Mouse (Mus musculus) lung, embryonic 16.5 days (tissue): Measurements from ENCODE around the gene Med13l. TPM values are rescaled to one million over a fixed set of nuclear protein-coding genes. Genes with fewer than 3 reads are reported as not detected.

Experiments
- ATAC-seq: fragments of 200-750 bp; cut with Nextera tagmentation; 2 replicates; pipeline ENCODE4 v1.8.0; 2017; ENCODE audit warnings: low read depth, mild to moderate bottlenecking, moderate library complexity
- H3K27ac ChIP-seq: fragments of 300-500 bp; sonication (generic); 2 replicates; pipeline ENCODE4 v1.5.1; 2014; ENCODE audit warnings: mild to moderate bottlenecking, control low read depth, low read length
- H3K27me3 ChIP-seq: fragments of 300-500 bp; sonication (generic); 2 replicates; pipeline ENCODE4 v1.6.1; 2014; ENCODE audit warnings: low read depth, low read length, mixed read lengths; ENCODE audit not compliant: control insufficient read depth, insufficient read depth
- H3K36me3 ChIP-seq: fragments of 300-500 bp; sonication (generic); 2 replicates; pipeline ENCODE4 v1.6.1; 2014; ENCODE audit warnings: low read length; ENCODE audit not compliant: control insufficient read depth, insufficient read depth
- H3K4me1 ChIP-seq: fragments of 300-500 bp; sonication (generic); replicated peaks from 2 replicates; pipeline ENCODE4 v1.6.1; 2014; ENCODE audit warnings: low read length, mixed read lengths; ENCODE audit not compliant: control insufficient read depth, insufficient read depth
- H3K4me2 ChIP-seq: fragments of 300-500 bp; sonication (generic); 2 replicates; pipeline ENCODE4 v1.6.1; 2014; ENCODE audit warnings: low read depth, low read length, control low read depth
- H3K4me3 ChIP-seq: fragments of 300-500 bp; sonication (generic); 2 replicates; pipeline ENCODE4 v1.5.1; 2014; ENCODE audit warnings: mild to moderate bottlenecking, low read length, control low read depth
- H3K9ac ChIP-seq: fragments of 300-500 bp; sonication (generic); 2 replicates; pipeline ENCODE4 v1.6.1; 2014; ENCODE audit warnings: low read length, control low read depth
- H3K9me3 ChIP-seq: fragments of 300-500 bp; sonication (generic); 2 replicates; pipeline ENCODE4 v1.6.1; 2016; ENCODE audit warnings: low read length; ENCODE audit not compliant: control insufficient read depth
- WGBS: fragments of 180-500 bp; shearing (Covaris S2); extraction: QIAGEN DNeasy Blood & Tissue Kit; methylation state at CpG from one replicate; pipeline ENCODE4 v1.1.7; 2014; 5-methylcytosine and 5-hydroxymethylcytosine counted together
- polyA plus RNA-seq: library from polyadenylated mRNA; unstranded; fragments of >200 nt; fragmentation: Nextera tagmentation; extraction: Ambion mirVana; gene quantifications from 2 replicates; pipeline ENCODE4 v1.2.1, GENCODE M21; 2015

Gene Med13l
- polyA plus RNA-seq, 1 experiment from 2014 or later, result 9.5 TPM

DNA sequence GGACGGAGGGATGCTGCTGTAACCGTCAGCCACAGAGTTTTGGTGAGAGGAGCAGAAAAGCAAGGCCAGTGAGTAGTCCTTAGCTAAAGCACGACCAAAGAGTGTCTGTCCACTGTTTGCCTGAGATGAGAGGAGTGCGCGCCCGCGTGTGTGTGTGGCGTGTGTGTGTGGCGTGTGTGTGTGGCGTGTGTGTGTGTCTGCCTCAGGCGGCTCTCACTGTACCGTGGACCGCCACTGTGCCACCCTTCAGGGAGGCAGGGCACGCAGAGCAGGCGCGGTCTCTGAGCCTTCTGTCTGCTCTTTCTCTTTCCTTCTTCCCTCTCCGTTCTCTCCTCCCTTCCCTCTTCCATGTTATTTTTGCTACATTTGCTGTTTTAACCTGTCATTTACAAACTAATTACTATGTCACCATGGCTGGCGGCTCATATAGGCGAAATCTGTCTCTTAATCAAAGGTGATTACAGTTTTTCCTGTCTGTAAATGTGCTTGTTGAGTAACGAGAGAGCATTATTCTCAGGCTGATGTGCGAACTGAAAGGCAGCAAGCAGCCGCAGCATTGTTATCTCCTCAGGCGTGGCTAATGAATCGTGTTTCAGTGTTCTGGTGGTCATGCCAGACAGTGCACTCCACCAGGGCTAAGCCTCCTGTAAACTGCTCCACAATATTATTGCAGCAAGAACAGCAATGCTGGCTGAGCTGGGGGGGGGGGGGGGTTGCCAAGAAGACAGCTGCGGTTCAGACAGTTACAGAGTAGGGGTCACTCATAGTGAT is 106.1 kb downstream of the Med13l start:
- H3K9me3 ChIP-seq, result no peaks in the 10 kb centered on the region
- 65% methylated on average over 25 of the region's 25 CpGs for WGBS
- H3K27me3 ChIP-seq, result no peaks in the 10 kb centered on the region
- H3K4me1 ChIP-seq, result peaks cover 9% of the 10 kb centered on the region; the same call in 1 of the 2 replicates
- H3K36me3 ChIP-seq, result no peaks in the 10 kb centered on the region
- ATAC-seq, result peak; percentile 48; the same call in 1 of the 2 replicates
- no peak overlapping the region for H3K27ac ChIP-seq
- no peak overlapping the region for H3K9ac ChIP-seq
- no peak overlapping the region for H3K4me2 ChIP-seq
- no peak overlapping the region for H3K4me3 ChIP-seq

- Histone ChIP-seq H3K9ac (no peak overlapping the region), H3K4me1 (peaks cover 9% of the 10 kb centered on the region; the same call in 1 of the 2 replicates), H3K36me3 (no peaks in the 10 kb centered on the region), H3K27me3 (no peaks in the 10 kb centered on the region), H3K4me3 (no peak overlapping the region), H3K4me2 (no peak overlapping the region), H3K27ac (no peak overlapping the region), H3K9me3 (no peaks in the 10 kb centered on the region)
- no peak for ATAC-seq
- 69% methylated on average over 7 of the region's 7 CpGs for WGBS
Measured at GRCm38 (mm10) chr5:118667863-118668262, 107.4 kb downstream of the Med13l start.

- H3K4me2 ChIP-seq, result no peak overlapping the region
- H3K36me3 ChIP-seq, result no peaks in the 10 kb centered on the region
- no peak for ATAC-seq
- WGBS, result 19% methylated on average over 2 of the region's 2 CpGs
- H3K27me3 ChIP-seq, result no peaks in the 10 kb centered on the region
- no peaks in the 10 kb centered on the region for H3K9me3 ChIP-seq
- peaks cover 8% of the 10 kb centered on the region; the same call in 1 of the 2 replicates for H3K4me1 ChIP-seq
- H3K27ac ChIP-seq, result no peak overlapping the region
- no peak overlapping the region for H3K9ac ChIP-seq
- H3K4me3 ChIP-seq, result no peak overlapping the region
Measured at GRCm38 (mm10) chr5:118668931-118669330, 108.5 kb downstream of the Med13l start.

DNA sequence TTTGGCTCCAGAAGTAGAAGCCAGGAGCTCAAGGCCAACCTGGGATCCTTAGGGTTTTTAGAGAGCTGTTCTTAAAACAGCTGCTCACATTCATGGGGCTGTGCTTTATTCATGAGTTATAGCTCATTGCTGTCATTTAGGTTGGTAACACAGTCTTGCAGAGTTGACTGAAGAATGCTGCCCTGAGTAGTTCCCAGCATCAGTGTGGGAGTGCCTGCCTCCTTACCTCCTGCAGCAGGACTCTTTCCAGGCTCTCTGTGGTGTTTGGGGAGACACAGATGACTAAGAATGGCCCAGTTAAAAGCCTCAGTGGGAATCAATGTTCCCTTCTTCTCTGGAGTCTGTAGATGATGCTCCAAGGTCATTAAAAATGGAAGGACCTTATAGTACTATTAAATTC is 111.6 kb downstream of the Med13l start:
- H3K4me1 ChIP-seq, result peaks cover 10% of the 10 kb centered on the region
- H3K4me2 ChIP-seq, result no peak overlapping the region
- no peak for ATAC-seq
- no peak overlapping the region for H3K4me3 ChIP-seq
- H3K27ac ChIP-seq, result no peak overlapping the region
- no peaks in the 10 kb centered on the region for H3K36me3 ChIP-seq
- no peaks in the 10 kb centered on the region for H3K27me3 ChIP-seq
- H3K9me3 ChIP-seq, result no peaks in the 10 kb centered on the region
- H3K9ac ChIP-seq, result no peak overlapping the region

DNA sequence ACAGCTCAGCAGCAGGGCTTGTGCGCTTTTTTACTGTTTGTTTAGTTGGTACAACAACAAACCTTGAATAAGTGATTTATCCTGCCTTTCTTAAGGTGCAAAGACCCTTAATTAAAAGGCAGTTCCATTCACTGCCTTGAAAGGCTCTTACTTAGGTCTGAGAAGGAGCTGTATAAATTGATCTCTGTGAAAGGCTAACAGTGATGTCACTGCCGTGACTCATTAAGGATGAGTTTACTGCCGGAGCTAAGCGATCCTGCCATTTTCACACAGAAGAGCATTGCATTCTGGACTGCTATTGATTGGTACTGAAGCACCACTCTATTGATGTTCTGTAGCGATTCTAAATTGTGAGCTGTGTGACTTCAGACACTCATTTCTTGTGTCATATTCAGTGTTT is 113.4 kb downstream of the Med13l start:
- no peak overlapping the region for H3K27ac ChIP-seq
- WGBS, result 60% methylated on average over 5 of the region's 5 CpGs
- H3K27me3 ChIP-seq, result no peaks in the 10 kb centered on the region
- H3K9me3 ChIP-seq, result no peaks in the 10 kb centered on the region
- H3K9ac ChIP-seq, result no peak overlapping the region
- peaks cover 10% of the 10 kb centered on the region for H3K4me1 ChIP-seq
- ATAC-seq, result no peak
- H3K4me3 ChIP-seq, result no peak overlapping the region
- H3K4me2 ChIP-seq, result no peak overlapping the region
- H3K36me3 ChIP-seq, result no peaks in the 10 kb centered on the region

- Histone ChIP-seq H3K4me1 (peaks cover 10% of the 10 kb centered on the region), H3K9me3 (no peaks in the 10 kb centered on the region), H3K4me3 (no peak overlapping the region), H3K4me2 (no peak overlapping the region), H3K36me3 (no peaks in the 10 kb centered on the region), H3K27me3 (no peaks in the 10 kb centered on the region), H3K9ac (no peak overlapping the region), H3K27ac (no peak overlapping the region)
- WGBS, result 33% methylated on average over 3 of the region's 3 CpGs
- no peak for ATAC-seq
Measured at GRCm38 (mm10) chr5:118674321-118674720, 113.8 kb downstream of the Med13l start.

- H3K27me3 ChIP-seq, result no peaks in the 10 kb centered on the region
- ATAC-seq, result no peak
- H3K9ac ChIP-seq, result no peak overlapping the region
- 42% methylated on average over 3 of the region's 3 CpGs for WGBS
- no peak overlapping the region for H3K4me3 ChIP-seq
- no peak overlapping the region for H3K27ac ChIP-seq
- H3K9me3 ChIP-seq, result no peaks in the 10 kb centered on the region
- H3K4me1 ChIP-seq, result peaks cover 10% of the 10 kb centered on the region
- no peaks in the 10 kb centered on the region for H3K36me3 ChIP-seq
- H3K4me2 ChIP-seq, result no peak overlapping the region
Measured at GRCm38 (mm10) chr5:118675697-118676096, 115.2 kb downstream of the Med13l start.

DNA sequence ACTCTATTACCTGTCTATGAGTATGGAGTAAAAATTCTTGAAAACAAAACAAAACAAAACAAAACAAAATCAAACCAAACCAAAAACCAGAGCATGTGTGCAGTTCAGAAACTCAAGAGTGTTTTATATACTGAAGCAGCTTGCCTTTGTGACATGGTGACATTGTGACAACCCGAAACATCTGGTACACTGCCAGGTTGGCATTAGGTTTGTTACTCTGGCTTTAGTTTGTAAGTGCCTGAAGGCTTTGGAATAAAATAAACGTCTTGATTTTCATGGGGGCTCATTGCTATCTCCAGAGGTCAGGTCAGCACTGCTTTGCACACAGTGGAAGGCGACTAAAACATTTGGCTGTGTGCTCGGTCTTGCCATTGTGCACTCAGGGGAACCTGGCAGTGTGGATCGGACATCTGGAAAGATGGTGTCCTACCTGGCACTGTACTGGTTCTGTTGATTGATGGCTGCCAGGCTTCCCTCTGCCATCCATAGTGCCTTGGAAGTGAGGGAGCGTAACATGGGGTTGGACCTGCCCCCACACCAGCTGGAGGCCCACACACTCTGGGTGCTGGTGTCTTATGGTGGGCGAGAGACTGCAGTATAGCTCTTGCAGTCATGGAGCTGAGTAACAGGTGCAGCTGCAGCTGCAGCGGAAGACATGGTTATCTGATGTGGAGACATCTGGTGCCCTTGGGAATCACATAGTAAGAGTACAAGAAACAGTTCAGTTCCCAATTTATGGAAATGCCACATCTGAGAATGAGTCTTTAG is 115.9 kb downstream of the Med13l start:
- Histone ChIP-seq H3K27ac (no peak overlapping the region), H3K36me3 (no peaks in the 10 kb centered on the region), H3K27me3 (no peaks in the 10 kb centered on the region), H3K9ac (no peak overlapping the region), H3K4me3 (no peak overlapping the region), H3K4me2 (no peak overlapping the region), H3K9me3 (no peaks in the 10 kb centered on the region), H3K4me1 (peaks cover 10% of the 10 kb centered on the region)
- ATAC-seq, result no peak
- WGBS, result 72% methylated on average over 8 of the region's 8 CpGs

GRCm38 (mm10) chr5:118679283-118679835 is 118.9 kb downstream of the Med13l start:
- H3K4me1 ChIP-seq, result peaks cover 8% of the 10 kb centered on the region
- H3K9ac ChIP-seq, result no peak overlapping the region
- H3K4me2 ChIP-seq, result no peak overlapping the region
- 60% methylated on average over 9 of the region's 9 CpGs for WGBS
- no peaks in the 10 kb centered on the region for H3K27me3 ChIP-seq
- no peak for ATAC-seq
- no peak overlapping the region for H3K4me3 ChIP-seq
- H3K27ac ChIP-seq, result no peak overlapping the region
- no peaks in the 10 kb centered on the region for H3K9me3 ChIP-seq
- no peaks in the 10 kb centered on the region for H3K36me3 ChIP-seq
